Mouse (Mus musculus) CH12.LX (cell line): Measurements from ENCODE around the gene Slc35b4.

Experiments used
- CHD2 ChIP-seq: IDR thresholded peaks from 2 replicates; pipeline ENCODE4 v1.6.1; 2011; ENCODE audit warnings: low read length, improper control_type of control experiment
- CTCF ChIP-seq, 2 experiments: IDR thresholded peaks in 1 of 2; conservative IDR thresholded peaks in 1 of 2; 2 replicates each; pipeline ENCODE4 v1.5.1; 2011 to 2012; ENCODE audit warnings: low read depth in 2 of 2, low read length in 2 of 2, improper control_type of control experiment in 1 of 2, inconsistent platforms in 1 of 2, mild to moderate bottlenecking in 1 of 2, moderate library complexity in 1 of 2

- TF ChIP-seq CHD2 (no peak), CTCF (conservative IDR thresholded peaks at IDR 0.05 in 1 of 2, IDR thresholded peaks at IDR 0.05 in 1 of 2; ENCODE audit: low read depth in 2 of 2, low read length in 2 of 2) (peak; percentile 79 to 93)
Measured at GRCm38 (mm10) chr6:34193708-34194475, 17.0 kb upstream of the Slc35b4 start.
